Mouse (Mus musculus): ENCODE data around the gene Ano3.
A peak's percentile ranks its signal among the peaks of the same experiment; 100 is the strongest.

The Ano3 gene

GRCm38 (mm10) chr2:110806302-110807093, 144.2 kb downstream of the Ano3 start:
- no peak for DNase-seq (ENCODE audit: low read depth)

GRCm38 (mm10) chr2:110795928-110796327, 154.8 kb downstream of the Ano3 start:
- DNase-seq (ENCODE audit: low read depth) = no peak

- DNase-seq (ENCODE audit: low read depth) = no peak
Measured at GRCm38 (mm10) chr2:110795433-110795832, 155.3 kb downstream of the Ano3 start.

GRCm38 (mm10) chr2:110787396-110787795, 163.3 kb downstream of the Ano3 start:
- no peak for DNase-seq (ENCODE audit: low read depth)

- no peak for DNase-seq (ENCODE audit: low read depth)
Measured at GRCm38 (mm10) chr2:110759434-110759833, 191.3 kb downstream of the Ano3 start.

GRCm38 (mm10) chr2:110757556-110757955, 193.2 kb downstream of the Ano3 start:
- no peak for DNase-seq (ENCODE audit: low read depth)

GRCm38 (mm10) chr2:110740493-110740892, 210.2 kb downstream of the Ano3 start:
- no peak for DNase-seq (ENCODE audit: low read depth)

GRCm38 (mm10) chr2:110739781-110740180, 210.9 kb downstream of the Ano3 start:
- DNase-seq (ENCODE audit: low read depth) = no peak

GRCm38 (mm10) chr2:110737981-110738380, 212.7 kb downstream of the Ano3 start:
- no peak for DNase-seq (ENCODE audit: low read depth)

GRCm38 (mm10) chr2:110737236-110737635, 213.5 kb downstream of the Ano3 start:
- no peak for DNase-seq (ENCODE audit: low read depth)

GRCm38 (mm10) chr2:110726106-110726505, 224.6 kb downstream of the Ano3 start:
- no peak for DNase-seq (ENCODE audit: low read depth)

- DNase-seq (ENCODE audit: low read depth) = no peak
Measured at GRCm38 (mm10) chr2:110722208-110722607, 228.5 kb downstream of the Ano3 start.

- DNase-seq (ENCODE audit: low read depth) = no peak
Measured at GRCm38 (mm10) chr2:110721290-110721753, 229.4 kb downstream of the Ano3 start, which contains the start of gene Muc15. TSS of gene Muc15 (plus strand) at chr2:110721340.

- DNase-seq (ENCODE audit: low read depth) = no peak
Measured at GRCm38 (mm10) chr2:110719051-110719450, 231.7 kb downstream of the Ano3 start.

- DNase-seq (ENCODE audit: low read depth) = no peak
Measured at GRCm38 (mm10) chr2:110710055-110710720, 240.5 kb downstream of the Ano3 start.

- DNase-seq (ENCODE audit: low read depth) = no peak
Measured at GRCm38 (mm10) chr2:110709436-110709835, 241.3 kb downstream of the Ano3 start.

- no peak for DNase-seq (ENCODE audit: low read depth)
Measured at GRCm38 (mm10) chr2:110671071-110671624, 279.6 kb downstream of the Ano3 start.

GRCm38 (mm10) chr2:110663329-110663728, 287.4 kb downstream of the Ano3 start:
- DNase-seq (ENCODE audit: low read depth) = peak; percentile 1

GRCm38 (mm10) chr2:110644846-110645245, 305.9 kb downstream of the Ano3 start:
- DNase-seq (ENCODE audit: low read depth) = no peak

GRCm38 (mm10) chr2:110644358-110644757, 306.4 kb downstream of the Ano3 start:
- no peak for DNase-seq (ENCODE audit: low read depth)

All from c-Kit-positive CD71-negative TER-119-negative erythroid progenitor cells, embryonic 14.5 days (primary cell).